Mouse (Mus musculus) CH12.LX (cell line): ENCODE data around the gene Gapvd1. TPM values are rescaled to one million over a fixed set of nuclear protein-coding genes. Genes with fewer than 3 reads are reported as not detected.
A peak's percentile ranks its signal among the peaks of the same experiment; 100 is the strongest.

ENCODE experiments used
- DNase-seq: peaks from one replicate; pipeline ENCODE4 v3.0.0-alpha.2; 2013; ENCODE audit errors: extremely low read depth
- H3K27ac ChIP-seq: 2 replicates; pipeline ENCODE4 v1.5.1; 2012; ENCODE audit warnings: low read depth, mild to moderate bottlenecking, control low read depth, moderate library complexity; ENCODE audit not compliant: insufficient read depth
- H3K27me3 ChIP-seq: replicated peaks from 2 replicates; pipeline ENCODE3; 2012; ENCODE audit warnings: inconsistent platforms
- H3K36me3 ChIP-seq, 2 experiments: replicated peaks in 1 of 2; 2 replicates each; pipeline versions ENCODE3 to v1.6.1; 2012; ENCODE audit warnings: inconsistent platforms in 1 of 2, low read length in 1 of 2, mild to moderate bottlenecking in 1 of 2, mixed read lengths in 1 of 2, moderate library complexity in 1 of 2; ENCODE audit not compliant: control insufficient read depth in 1 of 2, insufficient read depth in 1 of 2
- H3K4me1 ChIP-seq, 2 experiments: 2 replicates each; pipeline ENCODE4 v1.6.1; 2012; ENCODE audit warnings: inconsistent platforms in 1 of 2, moderate library complexity in 1 of 2; ENCODE audit not compliant: insufficient read depth in 2 of 2, control insufficient read depth in 1 of 2
- H3K4me2 ChIP-seq: 2 replicates; pipeline ENCODE4 v1.6.1; 2012; ENCODE audit warnings: low read depth, mild to moderate bottlenecking, control low read depth; ENCODE audit not compliant: poor library complexity, insufficient read depth, severe bottlenecking
- H3K4me3 ChIP-seq, 3 experiments: fragments of 150-350 bp in 1 of 3; sonication (generic) in 1 of 3; replicated peaks in 1 of 3; 2 replicates each; pipeline versions ENCODE3 to v1.5.1; 2011 to 2012; ENCODE audit warnings: low read depth in 2 of 3, low read length in 2 of 3, mild to moderate bottlenecking in 2 of 3, moderate library complexity in 2 of 3, control low read depth in 1 of 3, improper control_type of control experiment in 1 of 3, inconsistent platforms in 1 of 3, mixed read lengths in 1 of 3; ENCODE audit not compliant: poor library complexity in 1 of 3
- H3K79me2 ChIP-seq: replicated peaks from 2 replicates; pipeline ENCODE4 v1.6.1; 2012; ENCODE audit warnings: mild to moderate bottlenecking, moderate library complexity; ENCODE audit not compliant: control insufficient read depth, poor library complexity, insufficient read depth, severe bottlenecking; ENCODE audit errors: extremely low read depth
- H3K9ac ChIP-seq: 2 replicates; pipeline ENCODE4 v1.6.1; 2012; ENCODE audit warnings: low read depth, mild to moderate bottlenecking, control low read depth, moderate library complexity; ENCODE audit not compliant: insufficient read depth
- H3K9me3 ChIP-seq: replicated peaks from 2 replicates; pipeline ENCODE3; 2012; ENCODE audit warnings: low read length, inconsistent platforms, mixed read lengths
- BHLHE40 ChIP-seq: IDR thresholded peaks from 2 replicates; pipeline ENCODE4 v1.6.1; 2011; ENCODE audit warnings: mild to moderate bottlenecking, low read depth, low read length, improper control_type of control experiment
- CHD2 ChIP-seq: IDR thresholded peaks from 2 replicates; pipeline ENCODE4 v1.6.1; 2011; ENCODE audit warnings: low read length, improper control_type of control experiment
- CTCF ChIP-seq, 2 experiments: IDR thresholded peaks in 1 of 2; conservative IDR thresholded peaks in 1 of 2; 2 replicates each; pipeline ENCODE4 v1.5.1; 2011 to 2012; ENCODE audit warnings: low read depth in 2 of 2, low read length in 2 of 2, improper control_type of control experiment in 1 of 2, inconsistent platforms in 1 of 2, mild to moderate bottlenecking in 1 of 2, moderate library complexity in 1 of 2
- E2F4 ChIP-seq: IDR thresholded peaks from 2 replicates; pipeline ENCODE4 v1.6.1; 2011; ENCODE audit warnings: low read depth, low read length, improper control_type of control experiment; ENCODE audit not compliant: insufficient replicate concordance
- ELF1 ChIP-seq: IDR thresholded peaks from 2 replicates; pipeline ENCODE4 v1.6.1; 2014; ENCODE audit warnings: low read depth, mild to moderate bottlenecking, inconsistent platforms, low read length, improper control_type of control experiment
- EP300 ChIP-seq: IDR thresholded peaks from 2 replicates; pipeline ENCODE4 v1.6.1; 2011; ENCODE audit warnings: low read length, improper control_type of control experiment
- GABPA ChIP-seq: IDR thresholded peaks from 2 replicates; pipeline ENCODE4 v1.6.1; 2012; ENCODE audit warnings: low read depth, low read length, improper control_type of control experiment, inconsistent platforms; ENCODE audit not compliant: insufficient replicate concordance
- HCFC1 ChIP-seq: IDR thresholded peaks from 2 replicates; pipeline ENCODE4 v1.6.1; 2012; ENCODE audit warnings: low read depth, mild to moderate bottlenecking, inconsistent platforms, low read length, improper control_type of control experiment
- IRF4 ChIP-seq: IDR thresholded peaks from 2 replicates; pipeline ENCODE4 v1.6.1; 2014; ENCODE audit warnings: low read depth, mild to moderate bottlenecking, inconsistent platforms, low read length, improper control_type of control experiment
- MAFK ChIP-seq: IDR thresholded peaks from 2 replicates; pipeline ENCODE4 v1.6.1; 2011; ENCODE audit warnings: low read length, improper control_type of control experiment; ENCODE audit not compliant: insufficient replicate concordance
- MAX ChIP-seq: IDR thresholded peaks from 2 replicates; pipeline ENCODE4 v1.6.1; 2011; ENCODE audit warnings: low read length, improper control_type of control experiment
- MEF2A ChIP-seq: IDR thresholded peaks from 2 replicates; pipeline ENCODE4 v1.6.1; 2014; ENCODE audit warnings: low read depth, mild to moderate bottlenecking, inconsistent platforms, low read length, improper control_type of control experiment, borderline replicate concordance
- MXI1 ChIP-seq: IDR thresholded peaks from 2 replicates; pipeline ENCODE4 v1.6.1; 2011; ENCODE audit warnings: mild to moderate bottlenecking, low read depth, low read length, improper control_type of control experiment
- MYC ChIP-seq: IDR thresholded peaks from 2 replicates; pipeline ENCODE4 v1.6.1; 2011; ENCODE audit warnings: low read depth, mild to moderate bottlenecking, improper control_type of control experiment, low read length
- NELFE ChIP-seq: IDR thresholded peaks from 2 replicates; pipeline ENCODE4 v1.6.1; 2011; ENCODE audit warnings: low read depth, low read length, improper control_type of control experiment
- NRF1 ChIP-seq: IDR thresholded peaks from 2 replicates; pipeline ENCODE4 v1.6.1; 2014; ENCODE audit warnings: low read depth, mild to moderate bottlenecking, inconsistent platforms, low read length, improper control_type of control experiment, moderate library complexity
- PAX5 ChIP-seq: IDR thresholded peaks from 2 replicates; pipeline ENCODE4 v1.6.1; 2012; ENCODE audit warnings: low read length, inconsistent platforms, mixed read lengths
- RAD21 ChIP-seq: IDR thresholded peaks from 2 replicates; pipeline ENCODE4 v1.6.1; 2011; ENCODE audit warnings: low read depth, mild to moderate bottlenecking, low read length, improper control_type of control experiment, moderate library complexity
- RCOR1 ChIP-seq: conservative IDR thresholded peaks from 2 replicates; pipeline ENCODE4 v1.6.1; 2012; ENCODE audit warnings: low read depth, mild to moderate bottlenecking, inconsistent platforms, low read length, improper control_type of control experiment
- SIN3A ChIP-seq: IDR thresholded peaks from 2 replicates; pipeline ENCODE4 v1.6.1; 2012; ENCODE audit warnings: low read length, improper control_type of control experiment, inconsistent platforms
- SMC3 ChIP-seq: IDR thresholded peaks from 2 replicates; pipeline ENCODE4 v1.6.1; 2011; ENCODE audit warnings: low read depth, low read length, improper control_type of control experiment
- TBP ChIP-seq: conservative IDR thresholded peaks from 2 replicates; pipeline ENCODE4 v1.6.1; 2011; ENCODE audit warnings: low read depth, low read length, improper control_type of control experiment
- ZKSCAN1 ChIP-seq: IDR thresholded peaks from 2 replicates; pipeline ENCODE4 v1.6.1; 2012; ENCODE audit warnings: low read depth, inconsistent platforms, low read length, improper control_type of control experiment, borderline replicate concordance
- ZNF384 ChIP-seq: IDR thresholded peaks from 2 replicates; pipeline ENCODE4 v1.6.1; 2012; ENCODE audit warnings: low read depth, low read length, improper control_type of control experiment, inconsistent platforms
- dilution Hi-C: fragments of 300-500 bp; cut with MboI; formaldehyde crosslinking; loops from 2 replicates; pipeline ENCODE4 v1.14.3; 2020; ENCODE audit warnings: low sequenced_read_pairs; ENCODE audit not compliant: extremely low pct_unique_long_range_greater_than_20kb, extremely low pct_ligation_motif_present
- in situ Hi-C: fragments of 300-500 bp; cut with MboI; formaldehyde crosslinking; loops from 3 replicates; pipeline ENCODE4 v1.14.3; 2019; ENCODE audit warnings: low sequenced_read_pairs, low pct_ligation_motif_present, low pct_unique_long_range_greater_than_20kb, mixed read lengths
- polyA plus RNA-seq: library from polyadenylated mRNA; unstranded; fragments of >175 nt; gene quantifications from 2 replicates; pipeline ENCODE4 v1.2.1, GENCODE M21; 2012; ENCODE audit warnings: low read depth; ENCODE audit not compliant: insufficient read length
- total RNA-seq, 2 experiments: library from RNA; depleted of rRNA; stranded (reverse); fragments of 300-350 nt in 1 of 2; fragments of >200 nt in 1 of 2; gene quantifications; 2 replicates each; pipeline ENCODE4 v1.2.3; 2012 to 2014

Gapvd1 gene
- total and polyA plus RNA-seq, 3 experiments, result 45.1 to 71.3 (median 47.0) TPM

- Histone ChIP-seq H3K27me3 (no peaks in the 10 kb centered on the region), H3K27ac (no peak overlapping the region), H3K4me1 (no peaks in the 10 kb centered on the region), H3K36me3 (peaks cover 40 to 83% of the 10 kb centered on the region in 2 experiments), H3K4me2 (no peak overlapping the region), H3K9me3 (no peaks in the 10 kb centered on the region), H3K4me3 (no peak overlapping the region), H3K79me2 (no peaks in the 10 kb centered on the region), H3K9ac (no peak overlapping the region)
- TF ChIP-seq E2F4 (no peak), HCFC1 (no peak), RAD21 (peak; percentile 13), MEF2A (no peak), MAFK (no peak), CTCF (conservative IDR thresholded peaks at IDR 0.05 in 1 of 2, IDR thresholded peaks at IDR 0.05 in 1 of 2; ENCODE audit: low read depth in 2 of 2, low read length in 2 of 2) (peak in 1 of 2 experiments; percentile 40; a peak in 2 of 4 replicates), ZNF384 (no peak), EP300 (no peak), BHLHE40 (no peak), MYC (no peak)
- dilution Hi-C loops (no loop called here), in situ Hi-C loops (no loop called here)
- DNase-seq, result peak; percentile 4
Observed at GRCm38 (mm10) chr2:34718196-34718595, 36.8 kb downstream of the Gapvd1 start.

- Histone ChIP-seq H3K4me1 (no peaks in the 10 kb centered on the region), H3K36me3 (peaks cover 44 to 85% of the 10 kb centered on the region in 2 experiments)
Observed at GRCm38 (mm10) chr2:34711904-34712303, 43.1 kb downstream of the Gapvd1 start.

GRCm38 (mm10) chr2:34708675-34709074 is 46.4 kb downstream of the Gapvd1 start:
- Histone ChIP-seq H3K9ac (no peak overlapping the region), H3K4me2 (no peak overlapping the region), H3K4me3 (no peak overlapping the region), H3K27ac (no peak overlapping the region), H3K36me3 (peaks cover 49 to 87% of the 10 kb centered on the region in 2 experiments), H3K79me2 (no peaks in the 10 kb centered on the region), H3K4me1 (no peaks in the 10 kb centered on the region), H3K27me3 (no peaks in the 10 kb centered on the region), H3K9me3 (no peaks in the 10 kb centered on the region)
- dilution Hi-C loops (no loop called here), in situ Hi-C loops (no loop called here)
- TF ChIP-seq NRF1 (no peak), PAX5 (no peak), SIN3A (no peak), MAX (no peak), EP300 (no peak), TBP (no peak), MXI1 (no peak), ZKSCAN1 (no peak)
- no peak for DNase-seq

More at GRCm38 (mm10) chr2:34711904-34712303, 43.1 kb downstream of the Gapvd1 start:
- dilution Hi-C loops, result no loop called here
- no peak for DNase-seq
- in situ Hi-C loops, result no loop called here
- no peaks in the 10 kb centered on the region for H3K27me3 ChIP-seq
- H3K4me3 ChIP-seq, result no peak overlapping the region
- no peak overlapping the region for H3K9ac ChIP-seq
- H3K4me2 ChIP-seq, result no peak overlapping the region
- H3K9me3 ChIP-seq, result no peaks in the 10 kb centered on the region
- no peak overlapping the region for H3K27ac ChIP-seq
- no peaks in the 10 kb centered on the region for H3K79me2 ChIP-seq
- TF ChIP-seq NELFE (no peak), SMC3 (no peak), IRF4 (no peak), CHD2 (no peak), GABPA (no peak), ZKSCAN1 (no peak), RCOR1 (no peak), ELF1 (no peak), MAX (no peak), BHLHE40 (no peak)
